Mouse (Mus musculus) gastrocnemius, postnatal 25 days (tissue): Measurements from ENCODE around the gene Rab11fip4. TPM values are rescaled to one million over a fixed set of nuclear protein-coding genes. Genes with fewer than 3 reads are reported as not detected.
"Not testable (repeated sequence)": the region's sequence is repeated elsewhere in the genome, so short reads cannot be mapped to it uniquely, and the experiment has no call there.

ENCODE experiments used
- DNase-seq: peaks from one replicate; pipeline ENCODE4 v3.0.0; 2022
- total RNA-seq, 2 experiments: library from RNA; stranded (reverse); gene quantifications; 1 replicate in 1 of 2; 2 replicates in 1 of 2; pipeline ENCODE4 v1.2.3; 2021

Gene Rab11fip4
- total RNA-seq, 2 experiments from 2014 or later = 0.99 to 1.8 TPM

GRCm38 (mm10) chr11:79678363-79679153 is 87.5 kb downstream of the Rab11fip4 start:
- DNase-seq = no peak

GRCm38 (mm10) chr11:79679929-79680328 is 88.9 kb downstream of the Rab11fip4 start:
- no peak for DNase-seq

- DNase-seq = no peak
Observed at GRCm38 (mm10) chr11:79680559-79680958, 89.5 kb downstream of the Rab11fip4 start.

GRCm38 (mm10) chr11:79681182-79681581 is 90.2 kb downstream of the Rab11fip4 start:
- DNase-seq = no peak

GRCm38 (mm10) chr11:79681798-79682197 is 90.8 kb downstream of the Rab11fip4 start:
- DNase-seq = no peak

GRCm38 (mm10) chr11:79685109-79685508 is 94.1 kb downstream of the Rab11fip4 start:
- no peak for DNase-seq

GRCm38 (mm10) chr11:79686501-79687121 is 95.6 kb downstream of the Rab11fip4 start:
- DNase-seq = peak; percentile 71

GRCm38 (mm10) chr11:79689916-79690315 is 98.9 kb downstream of the Rab11fip4 start:
- no peak for DNase-seq

GRCm38 (mm10) chr11:79691513-79691912 is 100.5 kb downstream of the Rab11fip4 start:
- DNase-seq = no peak

- DNase-seq = no peak
Observed at GRCm38 (mm10) chr11:79696390-79697307, 105.6 kb downstream of the Rab11fip4 start.

- DNase-seq = no peak
Observed at GRCm38 (mm10) chr11:79698071-79698470, 107.1 kb downstream of the Rab11fip4 start.

GRCm38 (mm10) chr11:79698542-79698941 is 107.5 kb downstream of the Rab11fip4 start:
- DNase-seq = not testable (repeated sequence)

- no peak for DNase-seq
Observed at GRCm38 (mm10) chr11:79701466-79701865, 110.5 kb downstream of the Rab11fip4 start.

GRCm38 (mm10) chr11:79702092-79702491 is 111.1 kb downstream of the Rab11fip4 start:
- no peak for DNase-seq

GRCm38 (mm10) chr11:79703452-79703851 is 112.4 kb downstream of the Rab11fip4 start:
- DNase-seq = no peak

GRCm38 (mm10) chr11:79703885-79704291 is 112.9 kb downstream of the Rab11fip4 start:
- no peak for DNase-seq

- peak; percentile 97 for DNase-seq
Observed at GRCm38 (mm10) chr11:79704318-79705150, 113.5 kb downstream of the Rab11fip4 start.

GRCm38 (mm10) chr11:79707084-79707483 is 116.1 kb downstream of the Rab11fip4 start:
- DNase-seq = no peak

GRCm38 (mm10) chr11:79710868-79711765 is 120.1 kb downstream of the Rab11fip4 start:
- DNase-seq = peak; percentile 87

- no peak for DNase-seq
Observed at GRCm38 (mm10) chr11:79711766-79712369, 120.9 kb downstream of the Rab11fip4 start.
